Mouse (Mus musculus) kidney, postnatal 4 days (tissue): ENCODE measurements at regions not wholly inside any gene's neighbourhood (a gene's known extent, or its start where the extent isn't known, plus 50 kb on each side); places are given as distances from the start of the nearest gene placed in this dataset.

Source experiments
- DNase-seq, 2 experiments: peaks; one replicate each; pipeline ENCODE4 v3.0.0; 2021; ENCODE audit warnings: mixed read lengths in 2 of 2

DNA sequence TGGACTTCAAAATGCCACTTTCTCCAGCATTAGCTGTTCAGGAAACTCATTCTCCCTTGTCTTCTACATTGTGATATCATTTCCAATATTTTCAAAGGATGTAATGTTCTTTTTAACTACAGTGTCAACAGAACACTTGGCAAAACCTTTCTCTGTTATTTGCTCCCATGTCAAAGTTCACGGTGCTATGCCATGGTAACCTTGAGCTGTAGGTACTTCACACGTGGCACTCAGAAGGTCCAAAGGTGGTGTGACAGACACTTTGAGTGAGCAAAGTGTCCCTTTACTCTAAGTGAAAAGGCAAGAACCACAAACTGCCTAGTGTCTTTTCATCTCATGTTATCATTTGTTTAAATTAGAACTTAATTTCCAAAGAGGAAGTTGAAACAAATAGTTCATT is 53.3 kb upstream of the Tram2 start:
- no peak for DNase-seq

DNA sequence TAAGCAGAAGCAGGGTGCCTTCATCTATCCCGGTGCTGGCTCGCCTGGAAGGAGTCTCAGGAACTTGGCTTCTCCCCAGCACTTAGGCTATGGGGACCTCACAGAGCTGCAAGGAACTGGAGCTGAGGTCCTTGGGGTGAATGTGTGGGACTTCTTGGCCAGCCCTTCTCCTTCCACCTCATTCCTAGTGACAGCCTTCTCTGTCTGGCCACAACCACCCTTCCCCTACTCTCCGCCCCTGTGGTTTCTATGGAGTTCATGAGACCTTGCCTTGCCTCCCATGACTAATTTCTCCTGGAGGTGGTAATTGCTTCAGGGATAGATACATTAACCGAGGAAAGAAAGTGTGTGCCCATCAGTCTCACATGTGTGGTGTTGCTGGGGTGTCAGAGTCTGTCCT is 67.9 kb upstream of the Tram2 start:
- no peak for DNase-seq

DNA sequence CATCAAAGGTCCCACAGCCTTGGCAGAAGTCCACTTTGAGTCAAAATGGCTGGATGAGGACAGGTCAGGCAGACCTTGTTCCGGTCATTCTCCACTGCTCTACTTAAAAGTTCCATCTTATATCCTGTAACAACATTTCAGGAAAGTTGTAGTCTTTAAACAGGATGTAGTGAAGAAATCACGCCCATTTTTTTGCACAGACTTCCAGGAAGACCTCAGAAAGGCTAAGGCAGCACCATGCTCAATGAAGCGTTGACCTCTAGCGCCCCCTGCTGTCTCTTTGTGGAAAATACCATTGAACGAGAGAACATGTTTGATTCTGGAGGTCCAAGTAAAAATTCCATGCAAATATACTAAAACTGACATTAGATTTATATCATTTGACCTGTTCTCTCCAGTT is 56.6 kb upstream of the Tmem14a start:
- peak; percentile 84 to 85 for DNase-seq

GRCm38 (mm10) chr1:21166287-21166733 is 52.1 kb upstream of the Tmem14a start:
- peak; percentile 92 to 93 for DNase-seq

GRCm38 (mm10) chr1:21166762-21167161 is 51.6 kb upstream of the Tmem14a start:
- DNase-seq = no peak
